Mouse (Mus musculus): Measurements from ENCODE around the gene Opn3. TPM values are rescaled to one million over a fixed set of nuclear protein-coding genes. Genes with fewer than 3 reads are reported as not detected.

Gene Opn3
- polyA plus RNA-seq, 1 experiment from 2014 or later = 5.2 TPM

- H3K4me3 ChIP-seq (replicated peaks; ENCODE audit: low read length) = no peak overlapping the region
- 62% methylated on average over 7 of the region's 7 CpGs for WGBS
- ATAC-seq (ENCODE audit: insufficient read depth, low FRiP score) = no peak
- H3K36me3 ChIP-seq (ENCODE audit: control insufficient read depth, insufficient read depth, low read length) = no peaks in the 10 kb centered on the region
- H3K4me1 ChIP-seq (ENCODE audit: control insufficient read depth, insufficient read depth, low read length) = no peaks in the 10 kb centered on the region
- H3K27me3 ChIP-seq (ENCODE audit: control insufficient read depth, insufficient read depth, low read length) = no peaks in the 10 kb centered on the region
- H3K9me3 ChIP-seq (replicated peaks; ENCODE audit: control insufficient read depth, low read length) = no peaks in the 10 kb centered on the region
- H3K27ac ChIP-seq (ENCODE audit: low read length) = no peak overlapping the region
- no peak overlapping the region for H3K9ac ChIP-seq (ENCODE audit: low read length)
- no peak overlapping the region for H3K4me2 ChIP-seq (ENCODE audit: low read depth, low read length)
These were observed 54.9 kb downstream of the Opn3 start for GRCm38 (mm10) chr1:175637677-175638076.

DNA sequence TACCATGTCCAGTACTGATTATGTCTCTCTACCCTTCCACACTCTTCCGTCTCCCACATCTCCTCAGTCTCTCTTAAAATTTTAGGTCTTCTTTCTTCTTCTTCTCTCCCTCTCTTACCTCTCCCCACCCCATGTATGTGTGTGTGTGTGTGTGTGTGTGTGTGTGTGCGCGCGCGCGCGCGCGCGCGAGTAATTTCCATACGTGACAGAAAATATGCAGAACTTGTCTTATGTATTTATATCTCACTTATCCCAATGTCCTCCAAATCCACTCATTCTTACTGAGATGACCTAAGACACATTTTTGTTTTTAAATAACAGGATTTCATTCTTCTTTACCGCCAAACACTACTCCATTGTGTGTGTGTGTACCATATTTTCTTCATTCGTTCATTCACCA is 60.1 kb downstream of the Opn3 start:
- Histone ChIP-seq H3K4me3 (replicated peaks; ENCODE audit: low read length) (no peak overlapping the region), H3K4me1 (ENCODE audit: control insufficient read depth, insufficient read depth, low read length) (no peaks in the 10 kb centered on the region), H3K27ac (ENCODE audit: low read length) (no peak overlapping the region), H3K9ac (ENCODE audit: low read length) (no peak overlapping the region), H3K9me3 (replicated peaks; ENCODE audit: control insufficient read depth, low read length) (no peaks in the 10 kb centered on the region), H3K36me3 (ENCODE audit: control insufficient read depth, insufficient read depth, low read length) (no peaks in the 10 kb centered on the region), H3K4me2 (ENCODE audit: low read depth, low read length) (no peak overlapping the region), H3K27me3 (ENCODE audit: control insufficient read depth, insufficient read depth, low read length) (no peaks in the 10 kb centered on the region)
- WGBS = 96% methylated on average over 14 of the region's 14 CpGs
- ATAC-seq (ENCODE audit: insufficient read depth, low FRiP score) = no peak

DNA sequence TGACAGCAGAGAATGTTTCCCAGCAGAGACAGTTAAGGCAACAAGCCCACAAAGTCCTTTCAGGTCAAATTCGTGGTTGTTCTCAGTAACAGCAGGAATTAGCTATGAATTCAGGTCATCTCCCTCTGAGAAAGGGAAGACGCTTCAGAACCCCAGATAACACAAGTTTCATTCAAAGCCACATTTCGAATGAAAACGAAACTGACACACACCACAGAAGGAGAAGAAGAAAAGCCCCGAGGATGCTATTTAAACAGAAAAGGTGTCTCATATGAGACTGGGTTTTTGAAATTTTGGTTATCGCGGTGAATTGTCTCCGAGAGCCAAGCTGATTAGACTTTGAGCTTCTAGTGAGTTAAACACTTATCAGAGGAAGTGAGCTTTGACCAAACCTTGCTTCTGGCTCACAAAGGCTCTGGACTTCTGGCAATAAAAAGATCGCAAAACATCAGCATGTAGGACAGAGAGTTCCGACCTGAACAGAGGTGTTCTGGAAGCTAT is 60.8 kb downstream of the Opn3 start:
- Histone ChIP-seq H3K36me3 (ENCODE audit: control insufficient read depth, insufficient read depth, low read length) (no peaks in the 10 kb centered on the region), H3K9me3 (replicated peaks; ENCODE audit: control insufficient read depth, low read length) (no peaks in the 10 kb centered on the region), H3K27me3 (ENCODE audit: control insufficient read depth, insufficient read depth, low read length) (no peaks in the 10 kb centered on the region), H3K27ac (ENCODE audit: low read length) (no peak overlapping the region), H3K4me1 (ENCODE audit: control insufficient read depth, insufficient read depth, low read length) (no peaks in the 10 kb centered on the region), H3K9ac (ENCODE audit: low read length) (no peak overlapping the region), H3K4me2 (ENCODE audit: low read depth, low read length) (no peak overlapping the region), H3K4me3 (replicated peaks; ENCODE audit: low read length) (no peak overlapping the region)
- WGBS = 69% methylated on average over 10 of the region's 10 CpGs
- no peak for ATAC-seq (ENCODE audit: insufficient read depth, low FRiP score)

DNA sequence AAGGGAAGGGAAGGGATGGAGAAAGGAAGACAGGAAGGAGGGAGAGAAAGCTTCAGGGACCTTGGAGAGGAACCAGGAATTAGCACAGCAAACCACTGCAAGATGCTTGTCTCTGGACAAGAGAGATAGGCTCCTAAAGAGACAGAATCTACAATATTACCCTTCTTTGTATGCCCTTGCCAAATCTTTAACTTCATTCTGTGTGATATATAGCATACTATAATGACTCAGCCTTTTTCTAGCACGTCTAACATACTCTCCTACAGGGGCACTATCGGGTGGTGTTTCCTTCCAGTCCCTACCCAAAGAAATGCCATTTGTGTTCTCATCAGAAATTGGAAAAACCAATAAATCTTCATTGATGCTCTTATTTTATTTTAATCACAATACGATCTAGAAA is 61.5 kb downstream of the Opn3 start:
- Histone ChIP-seq H3K27ac (ENCODE audit: low read length) (no peak overlapping the region), H3K9ac (ENCODE audit: low read length) (no peak overlapping the region), H3K36me3 (ENCODE audit: control insufficient read depth, insufficient read depth, low read length) (no peaks in the 10 kb centered on the region), H3K4me3 (replicated peaks; ENCODE audit: low read length) (no peak overlapping the region), H3K4me2 (ENCODE audit: low read depth, low read length) (no peak overlapping the region), H3K4me1 (ENCODE audit: control insufficient read depth, insufficient read depth, low read length) (no peaks in the 10 kb centered on the region), H3K9me3 (replicated peaks; ENCODE audit: control insufficient read depth, low read length) (no peaks in the 10 kb centered on the region), H3K27me3 (ENCODE audit: control insufficient read depth, insufficient read depth, low read length) (no peaks in the 10 kb centered on the region)
- no peak for ATAC-seq (ENCODE audit: insufficient read depth, low FRiP score)
- 79% methylated on average over 3 of the region's 3 CpGs for WGBS

DNA sequence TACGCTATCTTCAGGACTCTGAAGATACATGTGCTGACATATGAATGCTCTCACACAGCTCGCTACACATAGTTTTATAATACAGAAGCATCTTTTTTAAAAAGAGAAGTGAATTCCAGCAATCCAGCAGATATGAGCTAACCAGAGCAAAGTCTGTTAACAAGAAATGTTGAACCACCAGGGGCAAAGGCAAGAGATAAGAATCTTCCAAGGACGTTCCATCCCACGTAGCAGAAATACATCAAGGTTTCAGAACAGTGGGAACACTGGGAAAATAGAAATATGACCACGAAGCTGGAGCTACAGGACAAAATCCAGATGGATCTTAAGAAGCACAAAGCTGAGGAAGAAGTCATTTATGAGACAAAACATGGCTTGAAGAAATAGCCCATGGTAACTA is 62.2 kb downstream of the Opn3 start:
- Histone ChIP-seq H3K4me1 (ENCODE audit: control insufficient read depth, insufficient read depth, low read length) (no peaks in the 10 kb centered on the region), H3K27ac (ENCODE audit: low read length) (no peak overlapping the region), H3K27me3 (ENCODE audit: control insufficient read depth, insufficient read depth, low read length) (no peaks in the 10 kb centered on the region), H3K36me3 (ENCODE audit: control insufficient read depth, insufficient read depth, low read length) (no peaks in the 10 kb centered on the region), H3K9me3 (replicated peaks; ENCODE audit: control insufficient read depth, low read length) (no peaks in the 10 kb centered on the region), H3K4me3 (replicated peaks; ENCODE audit: low read length) (no peak overlapping the region), H3K9ac (ENCODE audit: low read length) (no peak overlapping the region), H3K4me2 (ENCODE audit: low read depth, low read length) (no peak overlapping the region)
- 81% methylated on average over 5 of the region's 5 CpGs for WGBS
- no peak for ATAC-seq (ENCODE audit: insufficient read depth, low FRiP score)

GRCm38 (mm10) chr1:175629248-175629647 is 63.3 kb downstream of the Opn3 start:
- peaks cover 4% of the 10 kb centered on the region for H3K4me1 ChIP-seq (ENCODE audit: control insufficient read depth, insufficient read depth, low read length)
- no peak overlapping the region for H3K27ac ChIP-seq (ENCODE audit: low read length)
- H3K36me3 ChIP-seq (ENCODE audit: control insufficient read depth, insufficient read depth, low read length) = no peaks in the 10 kb centered on the region
- ATAC-seq (ENCODE audit: insufficient read depth, low FRiP score) = no peak
- no peak overlapping the region for H3K4me2 ChIP-seq (ENCODE audit: low read depth, low read length)
- H3K27me3 ChIP-seq (ENCODE audit: control insufficient read depth, insufficient read depth, low read length) = no peaks in the 10 kb centered on the region
- H3K4me3 ChIP-seq (replicated peaks; ENCODE audit: low read length) = no peak overlapping the region
- H3K9ac ChIP-seq (ENCODE audit: low read length) = no peak overlapping the region
- H3K9me3 ChIP-seq (replicated peaks; ENCODE audit: control insufficient read depth, low read length) = no peaks in the 10 kb centered on the region
- WGBS = 80% methylated on average over 6 of the region's 6 CpGs

DNA sequence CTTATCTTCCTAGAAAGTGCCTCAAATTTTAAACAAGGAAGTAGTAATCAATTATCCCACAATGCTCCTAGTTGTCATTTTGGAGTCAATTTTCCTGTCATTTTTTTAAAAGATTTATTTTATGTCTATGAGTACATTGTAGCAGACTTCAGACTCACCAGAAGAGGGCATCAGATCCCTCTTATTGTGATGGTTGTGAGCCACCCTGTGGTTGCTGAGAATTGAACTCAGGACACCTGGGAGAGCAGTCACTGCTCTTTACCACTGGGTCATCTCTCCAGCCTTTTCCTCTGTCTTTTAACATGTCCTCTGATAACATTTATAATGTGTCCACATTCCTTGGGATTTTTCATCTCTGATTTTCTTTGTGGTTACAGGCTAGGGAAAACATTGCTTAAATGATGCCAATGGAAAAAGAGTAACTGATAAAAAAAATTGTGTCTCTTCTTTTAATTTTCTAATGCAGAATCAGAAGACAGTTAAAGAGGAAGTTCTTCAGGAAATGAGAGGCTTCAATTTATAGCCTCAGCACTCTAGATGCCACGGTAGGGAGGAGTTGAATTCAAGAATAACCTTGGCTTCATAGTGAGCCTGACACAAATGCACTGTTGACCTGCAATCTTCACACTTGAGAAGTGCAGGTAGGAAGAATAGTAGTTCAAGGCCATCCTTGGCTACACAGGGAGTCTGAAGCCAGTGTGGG is 66.4 kb downstream of the Opn3 start:
- Histone ChIP-seq H3K27me3 (ENCODE audit: control insufficient read depth, insufficient read depth, low read length) (no peaks in the 10 kb centered on the region), H3K4me3 (replicated peaks; ENCODE audit: low read length) (peak overlapping the region; percentile 67), H3K4me1 (ENCODE audit: control insufficient read depth, insufficient read depth, low read length) (peaks cover 16% of the 10 kb centered on the region), H3K9ac (ENCODE audit: low read length) (peak overlapping the region; percentile 54; the same call in 1 of the 2 replicates), H3K36me3 (ENCODE audit: control insufficient read depth, insufficient read depth, low read length) (no peaks in the 10 kb centered on the region), H3K9me3 (replicated peaks; ENCODE audit: control insufficient read depth, low read length) (no peaks in the 10 kb centered on the region), H3K27ac (ENCODE audit: low read length) (peak overlapping the region; percentile 69), H3K4me2 (ENCODE audit: low read depth, low read length) (peak overlapping the region; percentile 76)
- no peak for ATAC-seq (ENCODE audit: insufficient read depth, low FRiP score)
- WGBS = 85% methylated on average over 1 of the region's 1 CpGs

DNA sequence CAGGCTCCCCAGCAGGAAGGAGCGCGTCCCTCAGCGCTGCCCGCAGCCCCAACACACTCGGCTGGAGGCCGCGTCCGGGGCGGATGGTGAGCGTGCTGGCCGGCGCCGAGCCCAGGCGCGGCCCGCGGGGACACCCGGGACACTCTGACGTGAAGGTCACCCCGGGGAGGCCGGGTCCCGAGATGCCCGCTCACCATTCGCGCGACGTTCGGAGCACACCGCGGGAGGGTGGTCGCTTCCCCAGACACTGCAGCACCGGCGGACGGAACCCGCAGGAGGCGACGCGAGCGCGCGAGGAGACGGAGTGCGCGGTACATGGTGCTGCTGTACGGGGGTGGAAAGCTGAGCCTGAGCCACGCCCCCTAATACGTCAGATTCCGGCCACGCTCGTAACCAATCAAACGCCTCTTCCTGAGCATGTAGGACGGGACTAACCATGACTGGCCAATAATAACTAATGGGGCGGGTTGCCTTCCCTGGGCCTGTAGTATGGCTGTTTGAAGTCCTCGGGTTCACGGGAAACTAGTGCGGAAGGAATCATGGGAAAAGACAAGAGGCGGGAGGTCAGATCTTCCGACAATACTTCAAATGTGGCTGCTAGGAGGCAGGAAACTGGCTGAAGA is 67.2 kb downstream of the Opn3 start, which contains the start of gene Fh1:
Fh1 (minus strand) TSS at position 379 of the 623 bp plus-strand sequence.
- Histone ChIP-seq H3K4me1 (ENCODE audit: control insufficient read depth, insufficient read depth, low read length) (peaks cover 16% of the 10 kb centered on the region), H3K4me2 (ENCODE audit: low read depth, low read length) (peak within 1 kb of the TSS; percentile 76), H3K36me3 (ENCODE audit: control insufficient read depth, insufficient read depth, low read length) (no peaks in the 10 kb centered on the region), H3K27me3 (ENCODE audit: control insufficient read depth, insufficient read depth, low read length) (no peaks in the 10 kb centered on the region), H3K27ac (ENCODE audit: low read length) (peak within 1 kb of the TSS; percentile 84), H3K4me3 (replicated peaks; ENCODE audit: low read length) (peak within 1 kb of the TSS; percentile 67), H3K9ac (ENCODE audit: low read length) (peak within 1 kb of the TSS; percentile 84), H3K9me3 (replicated peaks; ENCODE audit: control insufficient read depth, low read length) (no peaks in the 10 kb centered on the region)
- ATAC-seq (ENCODE audit: insufficient read depth, low FRiP score) = peak; percentile 100
- WGBS = 1% methylated on average over 58 of the region's 58 CpGs

DNA sequence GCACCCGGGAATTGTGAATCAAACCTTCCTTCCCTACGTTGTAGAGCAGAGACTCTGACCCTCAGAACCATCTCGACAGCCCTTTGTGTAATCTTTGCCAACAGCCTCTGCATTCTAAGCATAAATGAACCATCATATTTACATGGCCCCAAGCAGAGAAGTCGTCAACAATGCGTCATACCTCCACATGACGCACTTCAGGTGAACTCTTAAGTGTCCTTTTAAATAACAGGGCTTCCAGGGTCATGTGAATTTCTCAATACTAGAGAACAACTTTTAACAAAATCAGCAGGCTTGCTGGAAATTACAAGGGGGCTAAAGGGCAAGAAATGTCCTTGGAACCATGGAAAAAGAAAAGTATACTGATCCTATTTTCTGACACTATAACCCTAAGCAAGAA is 68.9 kb downstream of the Opn3 start:
- Histone ChIP-seq H3K4me3 (replicated peaks; ENCODE audit: low read length) (no peak overlapping the region), H3K9ac (ENCODE audit: low read length) (no peak overlapping the region), H3K4me2 (ENCODE audit: low read depth, low read length) (no peak overlapping the region), H3K27me3 (ENCODE audit: control insufficient read depth, insufficient read depth, low read length) (no peaks in the 10 kb centered on the region), H3K4me1 (ENCODE audit: control insufficient read depth, insufficient read depth, low read length) (peaks cover 16% of the 10 kb centered on the region), H3K36me3 (ENCODE audit: control insufficient read depth, insufficient read depth, low read length) (0 out of 2 replicates have a peak, but pooled peaks cover 3% of the 10 kb centered on the region), H3K9me3 (replicated peaks; ENCODE audit: control insufficient read depth, low read length) (no peaks in the 10 kb centered on the region), H3K27ac (ENCODE audit: low read length) (no peak overlapping the region)
- 73% methylated on average over 6 of the region's 6 CpGs for WGBS
- no peak for ATAC-seq (ENCODE audit: insufficient read depth, low FRiP score)
